Mouse (Mus musculus) kidney, embryonic 14.5 days (tissue): Measurements from ENCODE around the gene Cebpzos. TPM values are rescaled to one million over a fixed set of nuclear protein-coding genes. Genes with fewer than 3 reads are reported as not detected.

Experiments
- ATAC-seq: fragments of 200-750 bp; cut with Nextera tagmentation; 2 replicates; pipeline ENCODE4 v1.8.0; 2017; ENCODE audit warnings: moderate number of reproducible peaks, mild to moderate bottlenecking, moderate TSS enrichment, moderate library complexity; ENCODE audit not compliant: low FRiP score, low TSS enrichment
- H3K27ac ChIP-seq: fragments of 300-500 bp; sonication (generic); 2 replicates; pipeline ENCODE4 v1.5.1; 2014; ENCODE audit warnings: low read depth, mild to moderate bottlenecking, low read length, moderate library complexity, mixed read lengths
- H3K27me3 ChIP-seq: fragments of 300-500 bp; sonication (generic); 2 replicates; pipeline ENCODE4 v1.6.1; 2014; ENCODE audit warnings: mild to moderate bottlenecking, low read length; ENCODE audit not compliant: control insufficient read depth, insufficient read depth
- H3K36me3 ChIP-seq: fragments of 300-500 bp; sonication (generic); 2 replicates; pipeline ENCODE4 v1.6.1; 2014; ENCODE audit warnings: low read length, mixed read lengths; ENCODE audit not compliant: control insufficient read depth, insufficient read depth
- H3K4me1 ChIP-seq: fragments of 300-500 bp; sonication (generic); 2 replicates; pipeline ENCODE4 v1.6.1; 2014; ENCODE audit warnings: low read length, mixed read lengths; ENCODE audit not compliant: control insufficient read depth, insufficient read depth
- H3K4me2 ChIP-seq: fragments of 300-500 bp; sonication (generic); replicated peaks from 2 replicates; pipeline ENCODE4 v1.6.1; 2014; ENCODE audit warnings: low read depth, mild to moderate bottlenecking, low read length
- H3K4me3 ChIP-seq: fragments of 300-500 bp; sonication (generic); 2 replicates; pipeline ENCODE4 v1.5.1; 2014; ENCODE audit warnings: mild to moderate bottlenecking, low read length
- H3K9ac ChIP-seq: fragments of 300-500 bp; sonication (generic); 2 replicates; pipeline ENCODE4 v1.6.1; 2014; ENCODE audit warnings: low read depth, mild to moderate bottlenecking, low read length, moderate library complexity
- H3K9me3 ChIP-seq: fragments of 300-500 bp; sonication (generic); 2 replicates; pipeline ENCODE4 v1.6.1; 2016; ENCODE audit warnings: low read length; ENCODE audit not compliant: control insufficient read depth
- WGBS: fragments of 180-500 bp; shearing (Covaris S2); extraction: QIAGEN DNeasy Blood & Tissue Kit; methylation state at CpG from one replicate; pipeline ENCODE4 v1.1.7; 2014; 5-methylcytosine and 5-hydroxymethylcytosine counted together
- polyA plus RNA-seq: library from polyadenylated mRNA; unstranded; fragments of >200 nt; fragmentation: Nextera tagmentation; extraction: Ambion mirVana; gene quantifications from 2 replicates; pipeline ENCODE4 v1.2.1, GENCODE M21; 2014

Cebpzos gene
- polyA plus RNA-seq, 1 experiment from 2014 or later: 108 TPM

- 84% methylated on average over 8 of the region's 8 CpGs for whole genome bisulfite sequencing
- ATAC-seq: no peak
- Histone ChIP-seq H3K4me1 (no peaks in the 10 kb centered on the region), H3K9ac (no peak overlapping the region), H3K4me3 (no peak overlapping the region), H3K4me2 (no peak overlapping the region), H3K27ac (no peak overlapping the region), H3K27me3 (no peaks in the 10 kb centered on the region), H3K36me3 (peaks cover 84% of the 10 kb centered on the region), H3K9me3 (no peaks in the 10 kb centered on the region)
Observed at GRCm38 (mm10) chr17:78953240-78953639, 36.9 kb downstream of the Cebpzos start.

GRCm38 (mm10) chr17:78959473-78959872 is 43.2 kb downstream of the Cebpzos start:
- Histone ChIP-seq H3K4me1 (no peaks in the 10 kb centered on the region), H3K27me3 (no peaks in the 10 kb centered on the region), H3K27ac (no peak overlapping the region), H3K9me3 (no peaks in the 10 kb centered on the region), H3K9ac (no peak overlapping the region), H3K4me3 (no peak overlapping the region), H3K4me2 (no peak overlapping the region), H3K36me3 (peaks cover 75% of the 10 kb centered on the region)
- WGBS: 73% methylated on average over 6 of the region's 6 CpGs
- ATAC-seq: no peak

GRCm38 (mm10) chr17:78964387-78964786 is 48.1 kb downstream of the Cebpzos start:
- no peak for ATAC-seq

GRCm38 (mm10) chr17:78966092-78966883 is 50.0 kb downstream of the Cebpzos start:
- H3K4me3 ChIP-seq: no peak overlapping the region
- 93% methylated on average over 11 of the region's 11 CpGs for WGBS
- ATAC-seq: no peak
- no peak overlapping the region for H3K4me2 ChIP-seq
- H3K4me1 ChIP-seq: no peaks in the 10 kb centered on the region
- H3K9me3 ChIP-seq: no peaks in the 10 kb centered on the region
- no peak overlapping the region for H3K27ac ChIP-seq
- peaks cover 52% of the 10 kb centered on the region for H3K36me3 ChIP-seq
- H3K27me3 ChIP-seq: no peaks in the 10 kb centered on the region
- H3K9ac ChIP-seq: no peak overlapping the region

More at GRCm38 (mm10) chr17:78964387-78964786, 48.1 kb downstream of the Cebpzos start:
- Histone ChIP-seq H3K9ac (no peak overlapping the region), H3K4me1 (no peaks in the 10 kb centered on the region), H3K36me3 (peaks cover 57% of the 10 kb centered on the region), H3K4me3 (no peak overlapping the region), H3K27ac (no peak overlapping the region), H3K9me3 (no peaks in the 10 kb centered on the region), H3K4me2 (no peak overlapping the region), H3K27me3 (no peaks in the 10 kb centered on the region)
- WGBS: 97% methylated on average over 1 of the region's 1 CpGs

GRCm38 (mm10) chr17:78968500-78968899 is 52.2 kb downstream of the Cebpzos start:
- 90% methylated on average over 3 of the region's 3 CpGs for WGBS
- H3K4me2 ChIP-seq: no peak overlapping the region
- ATAC-seq: no peak

More at GRCm38 (mm10) chr17:78968500-78968899, 52.2 kb downstream of the Cebpzos start:
- Histone ChIP-seq H3K27me3 (no peaks in the 10 kb centered on the region), H3K27ac (no peak overlapping the region), H3K36me3 (peaks cover 51% of the 10 kb centered on the region), H3K9me3 (no peaks in the 10 kb centered on the region), H3K4me1 (no peaks in the 10 kb centered on the region), H3K9ac (no peak overlapping the region), H3K4me3 (no peak overlapping the region)

Other genes with a start within 250 kb of the Cebpzos start
- gene Strn, start 179.3 kb upstream of the Cebpzos start, polyA plus RNA-seq: 6.1 and 8.6 TPM in 2 replicates
- gene Heatr5b, start 81.1 kb upstream of the Cebpzos start, polyA plus RNA-seq: 7.1 and 9.3 TPM in 2 replicates
- gene Gpatch11, start 80.9 kb upstream of the Cebpzos start, polyA plus RNA-seq: 33.7 and 43.4 TPM in 2 replicates
- gene Eif2ak2, start 33.9 kb upstream of the Cebpzos start, polyA plus RNA-seq: 12.0 and 14.6 TPM in 2 replicates
- 0.19 and 0.20 TPM in 2 replicates for gene Sult6b1, start 9.5 kb upstream of the Cebpzos start, polyA plus RNA-seq
- 58.7 and 64.8 TPM in 2 replicates for gene Cebpz, start 20.6 kb downstream of the Cebpzos start, polyA plus RNA-seq
- gene Ndufaf7, start 20.6 kb downstream of the Cebpzos start, polyA plus RNA-seq: 45.4 and 63.2 TPM in 2 replicates
- gene Prkd3, start 104.3 kb downstream of the Cebpzos start, polyA plus RNA-seq: 26.5 and 45.0 TPM in 2 replicates
- gene Qpct, start 135.4 kb downstream of the Cebpzos start, polyA plus RNA-seq: 2.1 and 3.1 TPM in 2 replicates